Mouse (Mus musculus): Measurements from ENCODE around the gene Gm49318. TPM values are rescaled to one million over a fixed set of nuclear protein-coding genes. Genes with fewer than 3 reads are reported as not detected.

The Gm49318 gene
- 1.0 TPM for polyA plus RNA-seq (2015; fragmentation: Illumina TruSeq; extraction: RNeasy Lipid Tissue Mini Kit (QIAGEN cat#74804); ENCODE audit: low read depth, low replicate concordance)

GRCm38 (mm10) chr9:22070791-22071573 is at the start of gene Gm49318, which contains the start of gene Zfp653:
TSS of gene Gm49318 (minus strand) at chr9:22071259.
TSS of gene Zfp653 (minus strand) at chr9:22071376.

GRCm38 (mm10) chr9:22116740-22117426 is 45.8 kb upstream of the Gm49318 start, which contains the start of gene Elof1:
TSS of gene Elof1 (minus strand) at chr9:22117172.

GRCm38 (mm10) chr9:22098993-22099696 is 28.1 kb upstream of the Gm49318 start, which contains the start of gene Cnn1:
TSS of gene Cnn1 (plus strand) at chr9:22099216.

GRCm38 (mm10) chr9:22085022-22085834 is 14.2 kb upstream of the Gm49318 start, which contains the start of gene Ecsit:
TSS of gene Ecsit (minus strand) at chr9:22085438.

GRCm38 (mm10) chr9:22051958-22052254 is 19.2 kb downstream of the Gm49318 start, which contains the start of gene Elavl3:
TSS of gene Elavl3 (minus strand) at chr9:22052023.

GRCm38 (mm10) chr9:22002194-22003162 is 68.6 kb downstream of the Gm49318 start, which contains the start of the genes Ccdc151 and Prkcsh:
TSS of gene Ccdc151 (minus strand) at chr9:22002634.
TSS of gene Prkcsh (plus strand) at chr9:22002806.

GRCm38 (mm10) chr9:21989230-21990110 is 81.6 kb downstream of the Gm49318 start, which contains the start of gene Rgl3:
TSS of gene Rgl3 (minus strand) at chr9:21989446.

Other genes with a start within 250 kb of the Gm49318 start
- gene Angptl8, start 235.7 kb downstream of the Gm49318 start, polyA plus RNA-seq (2015; fragmentation: Illumina TruSeq; extraction: RNeasy Lipid Tissue Mini Kit (QIAGEN cat#74804); ENCODE audit: low read depth, low replicate concordance): not detected
- 14.2 TPM for gene Dock6, start 218.6 kb downstream of the Gm49318 start, polyA plus RNA-seq (2015; fragmentation: Illumina TruSeq; extraction: RNeasy Lipid Tissue Mini Kit (QIAGEN cat#74804); ENCODE audit: low read depth, low replicate concordance)
- 6.5 TPM for gene Rab3d, start 153.1 kb downstream of the Gm49318 start, polyA plus RNA-seq (2015; fragmentation: Illumina TruSeq; extraction: RNeasy Lipid Tissue Mini Kit (QIAGEN cat#74804); ENCODE audit: low read depth, low replicate concordance)
- gene Ccdc159, start 143.8 kb downstream of the Gm49318 start, polyA plus RNA-seq (2015; fragmentation: Illumina TruSeq; extraction: RNeasy Lipid Tissue Mini Kit (QIAGEN cat#74804); ENCODE audit: low read depth, low replicate concordance): 17.4 TPM
- 55.2 TPM for gene Tmem205, start 143.7 kb downstream of the Gm49318 start, polyA plus RNA-seq (2015; fragmentation: Illumina TruSeq; extraction: RNeasy Lipid Tissue Mini Kit (QIAGEN cat#74804); ENCODE audit: low read depth, low replicate concordance)
- gene Plppr2, start 134.2 kb downstream of the Gm49318 start, polyA plus RNA-seq (2015; fragmentation: Illumina TruSeq; extraction: RNeasy Lipid Tissue Mini Kit (QIAGEN cat#74804); ENCODE audit: low read depth, low replicate concordance): 109 TPM
- gene Swsap1, start 115.5 kb downstream of the Gm49318 start, polyA plus RNA-seq (2015; fragmentation: Illumina TruSeq; extraction: RNeasy Lipid Tissue Mini Kit (QIAGEN cat#74804); ENCODE audit: low read depth, low replicate concordance): 17.0 TPM
- 11.1 TPM for gene Epor, start 107.8 kb downstream of the Gm49318 start, polyA plus RNA-seq (2015; fragmentation: Illumina TruSeq; extraction: RNeasy Lipid Tissue Mini Kit (QIAGEN cat#74804); ENCODE audit: low read depth, low replicate concordance)
- gene Rgl3, start 81.8 kb downstream of the Gm49318 start, polyA plus RNA-seq (2015; fragmentation: Illumina TruSeq; extraction: RNeasy Lipid Tissue Mini Kit (QIAGEN cat#74804); ENCODE audit: low read depth, low replicate concordance): 1.7 TPM
- 5.1 TPM for gene Ccdc151, start 68.6 kb downstream of the Gm49318 start, polyA plus RNA-seq (2015; fragmentation: Illumina TruSeq; extraction: RNeasy Lipid Tissue Mini Kit (QIAGEN cat#74804); ENCODE audit: low read depth, low replicate concordance)
- 85.6 TPM for gene Prkcsh, start 68.5 kb downstream of the Gm49318 start, polyA plus RNA-seq (2015; fragmentation: Illumina TruSeq; extraction: RNeasy Lipid Tissue Mini Kit (QIAGEN cat#74804); ENCODE audit: low read depth, low replicate concordance)
- gene Elavl3, start 19.2 kb downstream of the Gm49318 start, polyA plus RNA-seq (2015; fragmentation: Illumina TruSeq; extraction: RNeasy Lipid Tissue Mini Kit (QIAGEN cat#74804); ENCODE audit: low read depth, low replicate concordance): 107 TPM
- 18.0 TPM for gene Zfp653, start 117 bp upstream of the Gm49318 start, polyA plus RNA-seq (2015; fragmentation: Illumina TruSeq; extraction: RNeasy Lipid Tissue Mini Kit (QIAGEN cat#74804); ENCODE audit: low read depth, low replicate concordance)
- 63.5 TPM for gene Ecsit, start 14.2 kb upstream of the Gm49318 start, polyA plus RNA-seq (2015; fragmentation: Illumina TruSeq; extraction: RNeasy Lipid Tissue Mini Kit (QIAGEN cat#74804); ENCODE audit: low read depth, low replicate concordance)
- gene Cnn1, start 28.0 kb upstream of the Gm49318 start, polyA plus RNA-seq (2015; fragmentation: Illumina TruSeq; extraction: RNeasy Lipid Tissue Mini Kit (QIAGEN cat#74804); ENCODE audit: low read depth, low replicate concordance): 1.4 TPM
- gene Elof1, start 45.9 kb upstream of the Gm49318 start, polyA plus RNA-seq (2015; fragmentation: Illumina TruSeq; extraction: RNeasy Lipid Tissue Mini Kit (QIAGEN cat#74804); ENCODE audit: low read depth, low replicate concordance): 146 TPM
- 0.58 TPM for gene Acp5, start 64.5 kb upstream of the Gm49318 start, polyA plus RNA-seq (2015; fragmentation: Illumina TruSeq; extraction: RNeasy Lipid Tissue Mini Kit (QIAGEN cat#74804); ENCODE audit: low read depth, low replicate concordance)
- 79.6 TPM for gene Pigyl, start 85.6 kb upstream of the Gm49318 start, polyA plus RNA-seq (2015; fragmentation: Illumina TruSeq; extraction: RNeasy Lipid Tissue Mini Kit (QIAGEN cat#74804); ENCODE audit: low read depth, low replicate concordance)
- not detected for gene Zfp872, start 116.8 kb upstream of the Gm49318 start, polyA plus RNA-seq (2015; fragmentation: Illumina TruSeq; extraction: RNeasy Lipid Tissue Mini Kit (QIAGEN cat#74804); ENCODE audit: low read depth, low replicate concordance)
- gene Zfp809, start 154.5 kb upstream of the Gm49318 start, polyA plus RNA-seq (2015; fragmentation: Illumina TruSeq; extraction: RNeasy Lipid Tissue Mini Kit (QIAGEN cat#74804); ENCODE audit: low read depth, low replicate concordance): 17.8 TPM
- 2.5 TPM for gene Zfp599, start 188.6 kb upstream of the Gm49318 start, polyA plus RNA-seq (2015; fragmentation: Illumina TruSeq; extraction: RNeasy Lipid Tissue Mini Kit (QIAGEN cat#74804); ENCODE audit: low read depth, low replicate concordance)
- gene Zfp810, start 236.4 kb upstream of the Gm49318 start, polyA plus RNA-seq (2015; fragmentation: Illumina TruSeq; extraction: RNeasy Lipid Tissue Mini Kit (QIAGEN cat#74804); ENCODE audit: low read depth, low replicate concordance): 17.0 TPM